ENCODE assay signal across 8 mouse cellular contexts in the genomic region with DNA sequence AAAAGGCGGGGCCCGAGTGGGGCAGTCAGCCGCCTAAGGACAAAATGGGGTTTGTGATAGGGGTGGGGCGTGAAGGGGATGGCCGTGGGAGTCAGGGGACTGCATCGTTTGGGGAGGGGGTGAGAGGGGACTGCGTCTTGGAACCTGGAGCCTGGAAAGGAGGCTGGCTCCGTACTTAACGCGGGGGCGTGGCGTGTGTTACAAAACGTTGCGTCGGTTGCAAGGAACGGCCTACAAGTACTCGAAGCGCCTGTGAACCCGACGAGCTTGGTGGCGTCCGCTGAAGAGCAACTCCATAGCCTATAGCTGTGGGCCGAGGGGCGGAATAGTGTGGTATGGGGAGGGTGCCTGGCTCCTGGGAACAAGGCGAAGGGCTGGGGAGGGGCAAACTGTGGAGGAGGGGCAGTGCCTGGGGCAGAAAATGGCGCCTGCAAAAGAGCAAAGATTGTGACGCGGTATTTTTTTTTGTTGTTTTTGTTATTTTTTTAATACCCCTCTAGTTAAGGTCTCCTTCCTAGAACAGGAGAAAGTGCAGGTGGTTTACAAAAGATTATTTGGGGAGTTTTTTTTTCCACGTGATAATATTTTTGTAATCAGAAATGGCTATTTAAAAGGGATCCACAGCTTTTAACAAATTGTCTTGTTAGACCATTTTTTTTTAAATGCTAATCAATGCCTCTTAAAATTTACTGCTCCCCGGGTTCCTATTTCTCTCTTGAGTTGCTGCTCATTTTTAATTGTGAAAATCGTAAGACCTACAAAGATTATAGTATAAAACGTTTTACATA. TPM values are rescaled to one million over a fixed set of nuclear protein-coding genes. Genes with fewer than 3 reads are reported as not detected.
DNase-seq lines count a peak whose midpoint lies in the region.

No protein-coding gene starts in this region.

- H3K27me3 ChIP-seq in megakaryocyte, embryonic 14.5 days (replicated peaks) = no peaks in the 10 kb centered on the region

- peaks cover 9% of the 10 kb centered on the region for H3K36me3 ChIP-seq in megakaryocyte, embryonic 14.5 days (replicated peaks; ENCODE audit: low read length)

- peak; percentile 56 to 59 for DNase-seq in adrenal gland, adult 18-20 months (ENCODE audit: low spot score in 2 of 2)
- peak; percentile 93 for DNase-seq in embryo, embryonic 10 days (ENCODE audit: low spot score)
- peak; percentile 59 for DNase-seq in gastrocnemius, postnatal 10 days
- DNase-seq in induced T-regulatory cell, adult 2 months (ENCODE audit: low read depth) = peak; percentile 83
- peak; percentile 76 to 80 for DNase-seq in left cerebral cortex, adult 9 months (ENCODE audit: low spot score in 2 of 2)
- peak; percentile 77 for DNase-seq in right cerebral cortex, postnatal 25 days
- peak; percentile 72 to 78 for DNase-seq in urinary bladder, postnatal 4 days (ENCODE audit: low spot score in 2 of 2)

- H3K9me3 ChIP-seq in megakaryocyte, embryonic 14.5 days = no peaks in the 10 kb centered on the region

- peak overlapping the region; percentile 93 for H3K4me3 ChIP-seq in megakaryocyte, embryonic 14.5 days (replicated peaks)

- peaks cover 13% of the 10 kb centered on the region; the same call in 1 of the 2 replicates for H3K4me1 ChIP-seq in megakaryocyte, embryonic 14.5 days

RNA-seq across cellular contexts. Expression of gene Usp11, which starts 0.8 kb away (rescaled TPM):
- 10 to 100 TPM; 26.7 to 30.0 TPM for total RNA-seq in adrenal gland, adult 18-20 months (2021)
- total RNA-seq in gastrocnemius, postnatal 10 days (2021) = 1 to 10 TPM; 7.0 to 9.2 TPM
- 0.54 and 2.2 TPM in 2 replicates for polyA plus RNA-seq in megakaryocyte, embryonic 14.5 days (2012; ENCODE audit: insufficient read depth, low replicate concordance)

RNA-seq across cellular contexts. Expression of gene Cdk16, which starts 16.7 kb away (rescaled TPM):
- total RNA-seq in adrenal gland, adult 18-20 months (2021) = 100 to 1,000 TPM; 154 to 171 TPM
- 100 to 1,000 TPM; 128 to 139 TPM for total RNA-seq in gastrocnemius, postnatal 10 days (2021)
- 64.1 and 119 TPM in 2 replicates for polyA plus RNA-seq in megakaryocyte, embryonic 14.5 days (2012; ENCODE audit: insufficient read depth, low replicate concordance)

RNA-seq across cellular contexts. Expression of gene Uba1, which starts 46.4 kb away (rescaled TPM):
- 100 to 1,000 TPM; 372 to 497 TPM for total RNA-seq in adrenal gland, adult 18-20 months (2021)
- 100 to 1,000 TPM; 168 to 175 TPM for total RNA-seq in gastrocnemius, postnatal 10 days (2021)
- polyA plus RNA-seq in megakaryocyte, embryonic 14.5 days (2012; ENCODE audit: insufficient read depth, low replicate concordance) = 135 and 202 TPM in 2 replicates

Comparison
In these comparisons a context has a peak if more than half of its experiments do, and no peak if none do; other contexts are left out.
1. Peak in every context shown above with its lines: DNase-seq and H3K4me3 ChIP-seq.